Mouse (Mus musculus) limb, embryonic 13.5 days (tissue): Measurements from ENCODE around the gene Nkd1. TPM values are rescaled to one million over a fixed set of nuclear protein-coding genes. Genes with fewer than 3 reads are reported as not detected.

ENCODE experiments used
- ATAC-seq: fragments of 200-750 bp; cut with Nextera tagmentation; 2 replicates; pipeline ENCODE4 v1.8.0; 2017; ENCODE audit warnings: low read depth, moderate number of reproducible peaks, moderate TSS enrichment; ENCODE audit not compliant: low FRiP score
- H3K27ac ChIP-seq: fragments of 300-500 bp; sonication (generic); 2 replicates; pipeline ENCODE4 v1.5.1; 2015; ENCODE audit warnings: inconsistent platforms, mild to moderate bottlenecking, moderate library complexity
- H3K27me3 ChIP-seq: fragments of 300-500 bp; sonication (generic); 2 replicates; pipeline ENCODE4 v1.6.1; 2015; ENCODE audit warnings: mild to moderate bottlenecking, inconsistent platforms
- H3K36me3 ChIP-seq: fragments of 300-500 bp; sonication (generic); 2 replicates; pipeline ENCODE4 v1.6.1; 2015; ENCODE audit warnings: inconsistent platforms, mild to moderate bottlenecking, moderate library complexity
- H3K4me1 ChIP-seq: fragments of 300-500 bp; sonication (generic); 2 replicates; pipeline ENCODE4 v1.6.1; 2015; ENCODE audit warnings: inconsistent platforms
- H3K4me2 ChIP-seq: fragments of 300-500 bp; sonication (generic); replicated peaks from 2 replicates; pipeline ENCODE4 v1.6.1; 2015; ENCODE audit warnings: inconsistent platforms, mild to moderate bottlenecking, moderate library complexity
- H3K4me3 ChIP-seq: fragments of 300-500 bp; sonication (generic); 2 replicates; pipeline ENCODE4 v1.5.1; 2015; ENCODE audit warnings: moderate library complexity, mild to moderate bottlenecking, inconsistent platforms
- H3K9ac ChIP-seq: fragments of 300-500 bp; sonication (generic); 2 replicates; pipeline ENCODE4 v1.6.1; 2015; ENCODE audit warnings: mild to moderate bottlenecking, inconsistent platforms
- H3K9me3 ChIP-seq: fragments of 300-500 bp; sonication (generic); 2 replicates; pipeline ENCODE4 v1.6.1; 2016; ENCODE audit warnings: inconsistent platforms
- WGBS: fragments of 180-500 bp; shearing (Covaris S2); methylation state at CpG from one replicate; pipeline ENCODE4 v1.1.7; 2015; 5-methylcytosine and 5-hydroxymethylcytosine counted together
- polyA plus RNA-seq: library from polyadenylated mRNA; unstranded; fragments of >200 nt; fragmentation: Nextera tagmentation; extraction: Ambion mirVana; gene quantifications from 2 replicates; pipeline ENCODE4 v1.2.1, GENCODE M21; 2015

Nkd1 gene
- polyA plus RNA-seq, 1 experiment from 2014 or later = 64.2 TPM

- Histone ChIP-seq H3K9ac (peak overlapping the region; percentile 91), H3K27me3 (peaks cover 16% of the 10 kb centered on the region), H3K27ac (peak overlapping the region; percentile 81), H3K4me1 (peaks cover 57% of the 10 kb centered on the region), H3K36me3 (no peaks in the 10 kb centered on the region), H3K9me3 (no peaks in the 10 kb centered on the region), H3K4me2 (peak overlapping the region; percentile 91), H3K4me3 (peak overlapping the region; percentile 84)
- peak; percentile 41; the same call in 1 of the 2 replicates for ATAC-seq
- under 1% methylated on average over 41 of the region's 65 CpGs for WGBS
These were observed 624 bp downstream of the Nkd1 start for GRCm38 (mm10) chr8:88521541-88522414.

- ATAC-seq = no peak
- Histone ChIP-seq H3K4me3 (peak overlapping the region; percentile 84), H3K36me3 (peaks cover 5% of the 10 kb centered on the region; the same call in 1 of the 2 replicates), H3K27ac (no peak overlapping the region), H3K9me3 (no peaks in the 10 kb centered on the region), H3K9ac (peak overlapping the region; percentile 91), H3K4me1 (peaks cover 63% of the 10 kb centered on the region), H3K4me2 (peak overlapping the region; percentile 91), H3K27me3 (peaks cover 16% of the 10 kb centered on the region)
- WGBS = 16% methylated on average over 5 of the region's 5 CpGs
These were observed 1.4 kb downstream of the Nkd1 start for GRCm38 (mm10) chr8:88522433-88523030.

DNA sequence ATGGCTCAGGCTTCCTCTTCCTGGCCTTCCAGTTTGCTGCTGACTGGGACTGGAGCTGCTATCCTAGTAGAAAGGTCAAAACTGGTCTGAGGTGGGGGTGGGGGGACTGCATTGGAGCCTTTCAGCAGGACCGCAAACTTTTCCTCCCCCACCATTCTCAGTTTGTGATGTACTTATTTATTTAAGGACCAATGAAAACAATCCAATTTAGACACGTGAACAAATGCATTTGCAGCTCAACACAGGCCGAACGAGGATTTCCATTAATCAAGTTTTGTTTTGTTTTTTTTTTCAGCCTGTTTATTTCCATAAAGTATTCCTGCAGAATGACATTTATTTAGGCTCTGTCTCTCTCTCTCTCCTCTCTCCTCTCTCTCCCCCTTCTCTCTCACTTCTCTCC is 2.5 kb downstream of the Nkd1 start:
- peak overlapping the region; percentile 58 for H3K27ac ChIP-seq
- peaks cover 7% of the 10 kb centered on the region for H3K27me3 ChIP-seq
- 14% methylated on average over 4 of the region's 4 CpGs for WGBS
- H3K9ac ChIP-seq = peak overlapping the region; percentile 91
- H3K36me3 ChIP-seq = peaks cover 14% of the 10 kb centered on the region
- ATAC-seq = no peak
- no peaks in the 10 kb centered on the region for H3K9me3 ChIP-seq
- H3K4me2 ChIP-seq = peak overlapping the region; percentile 91
- peaks cover 65% of the 10 kb centered on the region for H3K4me1 ChIP-seq
- H3K4me3 ChIP-seq = peak overlapping the region; percentile 84

DNA sequence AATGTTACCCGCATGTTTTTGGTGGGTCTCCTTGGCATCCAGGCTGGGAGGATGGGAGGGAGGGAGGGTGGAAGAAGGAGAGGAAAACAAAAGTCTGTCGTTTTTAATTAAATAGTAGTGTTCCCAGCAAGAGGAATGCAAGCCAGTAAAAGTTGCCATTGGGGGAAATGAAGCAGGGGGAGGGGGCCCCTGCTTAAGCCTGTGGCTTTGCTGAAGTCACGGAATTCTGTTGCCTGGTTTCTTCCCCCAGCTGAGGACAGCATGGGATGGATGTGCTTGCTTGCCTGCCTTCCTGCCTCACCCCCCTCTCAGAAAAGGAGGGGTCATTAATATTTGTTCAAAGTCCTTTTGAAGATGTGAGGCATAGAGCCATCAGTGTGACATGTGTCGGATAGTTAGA is 3.0 kb downstream of the Nkd1 start:
- 7% methylated on average over 4 of the region's 4 CpGs for WGBS
- peaks cover 19% of the 10 kb centered on the region for H3K36me3 ChIP-seq

DNA sequence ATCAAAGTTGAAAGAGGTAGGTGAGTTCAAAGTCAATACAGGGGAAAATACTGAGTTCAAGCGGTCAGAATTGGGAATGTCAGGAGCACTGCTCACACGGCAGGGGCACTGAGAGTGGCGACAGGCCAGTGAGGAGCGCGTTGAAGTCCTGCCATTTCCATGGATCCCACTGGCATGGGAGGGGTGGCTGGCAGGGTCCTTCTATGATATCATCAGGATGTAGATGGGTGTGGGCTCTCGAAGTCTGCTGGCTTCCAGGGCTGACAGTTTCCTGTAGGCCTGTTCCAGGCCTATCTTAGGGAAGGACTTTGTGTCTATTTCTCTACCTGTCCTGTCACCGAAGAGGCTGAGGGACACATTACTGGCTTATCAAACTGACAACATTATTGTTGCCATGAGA is 3.7 kb downstream of the Nkd1 start:
- Histone ChIP-seq H3K9me3 (no peaks in the 10 kb centered on the region), H3K36me3 (peaks cover 26% of the 10 kb centered on the region), H3K4me2 (peak overlapping the region; percentile 91), H3K27ac (no peak overlapping the region), H3K4me3 (peak overlapping the region; percentile 9; the same call in 1 of the 2 replicates), H3K9ac (no peak overlapping the region), H3K4me1 (peaks cover 64% of the 10 kb centered on the region), H3K27me3 (peaks cover 6% of the 10 kb centered on the region; the same call in 1 of the 2 replicates)
- ATAC-seq = no peak
- 63% methylated on average over 7 of the region's 7 CpGs for WGBS

More for the DNA sequence above, 3.0 kb downstream of the Nkd1 start:
- ATAC-seq = no peak
- Histone ChIP-seq H3K4me2 (peak overlapping the region; percentile 91), H3K4me3 (peak overlapping the region; percentile 84), H3K4me1 (peaks cover 65% of the 10 kb centered on the region), H3K27ac (peak overlapping the region; percentile 58; the same call in 1 of the 2 replicates), H3K27me3 (peaks cover 6% of the 10 kb centered on the region; the same call in 1 of the 2 replicates), H3K9ac (peak overlapping the region; percentile 91; the same call in 1 of the 2 replicates), H3K9me3 (no peaks in the 10 kb centered on the region)

DNA sequence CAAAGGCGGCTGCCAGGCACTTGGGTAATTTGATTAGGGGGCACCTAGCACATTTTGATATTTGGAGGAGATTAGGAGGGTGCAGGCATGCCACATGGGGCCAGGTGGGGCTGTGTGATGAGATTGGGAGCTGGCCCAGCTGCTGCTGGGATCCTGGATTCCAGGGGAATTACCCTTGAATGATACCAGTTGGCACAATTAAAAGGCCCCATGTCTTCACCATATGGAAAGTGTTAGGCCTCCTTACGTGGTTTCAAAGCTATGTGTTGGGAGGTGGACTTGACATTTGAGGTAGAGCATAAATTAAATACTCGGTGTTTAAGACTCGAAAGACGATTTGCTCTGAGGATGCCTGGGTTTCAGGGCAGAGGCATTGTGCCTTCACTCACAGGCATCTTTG is 5.1 kb downstream of the Nkd1 start:
- ATAC-seq = no peak
- Histone ChIP-seq H3K4me3 (no peak overlapping the region), H3K9me3 (no peaks in the 10 kb centered on the region), H3K4me1 (peaks cover 67% of the 10 kb centered on the region), H3K9ac (no peak overlapping the region), H3K27me3 (peaks cover 6% of the 10 kb centered on the region; the same call in 1 of the 2 replicates), H3K36me3 (peaks cover 28% of the 10 kb centered on the region), H3K4me2 (peak overlapping the region; percentile 91), H3K27ac (0 out of 2 replicates have a peak overlapping the region, but pooled peaks have one; percentile 6)
- WGBS = 15% methylated on average over 5 of the region's 5 CpGs

GRCm38 (mm10) chr8:88528186-88528585 is 7.0 kb downstream of the Nkd1 start:
- no peaks in the 10 kb centered on the region for H3K27me3 ChIP-seq
- ATAC-seq = no peak
- no peak overlapping the region for H3K9ac ChIP-seq
- 83% methylated on average over 9 of the region's 9 CpGs for WGBS
- peaks cover 30% of the 10 kb centered on the region for H3K36me3 ChIP-seq
- peaks cover 59% of the 10 kb centered on the region for H3K4me1 ChIP-seq
- H3K4me3 ChIP-seq = no peak overlapping the region
- no peak overlapping the region for H3K27ac ChIP-seq
- H3K9me3 ChIP-seq = no peaks in the 10 kb centered on the region
- H3K4me2 ChIP-seq = no peak overlapping the region

DNA sequence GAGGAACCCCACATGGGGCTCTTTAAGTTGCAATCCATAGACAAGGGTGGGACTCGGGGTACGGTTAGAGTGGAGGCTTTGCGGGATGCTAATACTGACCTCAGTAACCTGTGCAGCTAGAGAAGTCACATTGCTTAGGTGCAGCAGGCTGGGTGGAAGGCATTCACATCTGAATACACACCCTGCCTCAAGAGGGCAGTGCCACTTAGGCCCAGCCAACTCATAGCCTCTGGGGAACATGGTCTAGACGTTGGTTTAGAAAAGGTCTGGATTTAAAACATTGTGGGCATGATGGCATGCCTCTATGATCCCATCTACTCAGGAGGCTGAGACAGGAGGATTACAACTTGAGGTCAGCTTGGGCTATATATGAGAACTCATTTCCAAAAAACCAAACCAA is 8.6 kb downstream of the Nkd1 start:
- peaks cover 48% of the 10 kb centered on the region for H3K4me1 ChIP-seq
- H3K36me3 ChIP-seq = peaks cover 34% of the 10 kb centered on the region
- H3K27me3 ChIP-seq = no peaks in the 10 kb centered on the region
- no peak overlapping the region for H3K27ac ChIP-seq
- no peaks in the 10 kb centered on the region for H3K9me3 ChIP-seq
- no peak overlapping the region for H3K9ac ChIP-seq
- WGBS = 83% methylated on average over 4 of the region's 4 CpGs
- H3K4me2 ChIP-seq = no peak overlapping the region
- no peak overlapping the region for H3K4me3 ChIP-seq
- ATAC-seq = no peak

DNA sequence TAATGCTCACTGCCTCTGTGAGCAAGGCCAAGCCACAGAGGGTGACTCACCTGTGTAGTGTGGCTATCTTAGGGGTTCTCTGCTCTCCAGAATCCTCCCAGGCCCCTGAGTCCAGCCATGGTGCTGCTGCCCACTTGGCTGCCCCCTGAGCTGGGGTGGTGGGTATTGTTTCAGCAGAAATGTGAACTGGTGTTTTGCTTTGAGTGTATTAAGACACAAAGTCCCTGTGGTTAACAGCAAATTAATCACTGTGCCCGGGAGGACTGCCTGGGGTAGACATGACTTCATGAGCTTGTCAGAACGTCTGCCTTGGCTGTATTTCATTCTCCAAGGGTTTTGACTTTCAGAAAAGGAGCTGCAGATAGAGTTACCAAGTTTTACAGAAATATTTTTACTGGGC is 15.9 kb downstream of the Nkd1 start:
- Histone ChIP-seq H3K36me3 (peaks cover 42% of the 10 kb centered on the region), H3K4me2 (no peak overlapping the region), H3K27ac (peak overlapping the region; percentile 24; the same call in 1 of the 2 replicates), H3K9me3 (no peaks in the 10 kb centered on the region), H3K27me3 (no peaks in the 10 kb centered on the region), H3K4me3 (no peak overlapping the region), H3K9ac (no peak overlapping the region), H3K4me1 (peaks cover 31% of the 10 kb centered on the region)
- 18% methylated on average over 2 of the region's 2 CpGs for WGBS
- no peak for ATAC-seq

- no peak overlapping the region for H3K9ac ChIP-seq
- 58% methylated on average over 19 of the region's 19 CpGs for WGBS
- no peak overlapping the region for H3K4me3 ChIP-seq
- peaks cover 31% of the 10 kb centered on the region for H3K4me1 ChIP-seq
- no peak for ATAC-seq
- H3K4me2 ChIP-seq = no peak overlapping the region
- no peaks in the 10 kb centered on the region for H3K9me3 ChIP-seq
- no peaks in the 10 kb centered on the region for H3K27me3 ChIP-seq
- no peak overlapping the region for H3K27ac ChIP-seq
- H3K36me3 ChIP-seq = peaks cover 45% of the 10 kb centered on the region
These were observed 17.1 kb downstream of the Nkd1 start for GRCm38 (mm10) chr8:88537998-88538975.

DNA sequence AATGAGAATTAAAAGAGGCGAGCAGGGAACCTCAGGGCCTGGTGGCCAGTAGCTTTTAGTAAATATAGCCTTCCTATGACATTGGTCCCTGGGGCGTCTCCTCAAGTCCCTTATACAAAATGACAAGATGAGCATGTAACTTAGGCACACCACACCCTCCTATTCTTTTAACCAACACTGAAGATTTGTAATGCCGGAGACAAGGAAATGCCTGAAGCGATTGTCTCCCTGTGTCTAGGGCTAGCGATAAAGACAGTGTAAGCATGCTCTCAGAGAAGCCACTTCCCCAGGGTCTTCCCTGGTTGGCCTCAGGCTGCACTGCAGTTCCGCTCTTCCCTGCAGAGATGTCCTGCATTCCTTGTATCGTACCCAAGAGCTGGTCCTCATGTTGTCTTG is 17.8 kb downstream of the Nkd1 start:
- Histone ChIP-seq H3K36me3 (peaks cover 42% of the 10 kb centered on the region), H3K4me3 (no peak overlapping the region), H3K27me3 (no peaks in the 10 kb centered on the region), H3K27ac (no peak overlapping the region), H3K4me2 (no peak overlapping the region), H3K9ac (no peak overlapping the region), H3K4me1 (peaks cover 31% of the 10 kb centered on the region), H3K9me3 (no peaks in the 10 kb centered on the region)
- ATAC-seq = no peak
- 85% methylated on average over 7 of the region's 7 CpGs for WGBS
